Mouse (Mus musculus) lung, postnatal 25 days (tissue): Measurements from ENCODE around the gene Podxl2.

Source experiments
- DNase-seq: peaks from one replicate; pipeline ENCODE4 v3.0.0; 2022; ENCODE audit warnings: low spot score

The Podxl2 gene

DNA sequence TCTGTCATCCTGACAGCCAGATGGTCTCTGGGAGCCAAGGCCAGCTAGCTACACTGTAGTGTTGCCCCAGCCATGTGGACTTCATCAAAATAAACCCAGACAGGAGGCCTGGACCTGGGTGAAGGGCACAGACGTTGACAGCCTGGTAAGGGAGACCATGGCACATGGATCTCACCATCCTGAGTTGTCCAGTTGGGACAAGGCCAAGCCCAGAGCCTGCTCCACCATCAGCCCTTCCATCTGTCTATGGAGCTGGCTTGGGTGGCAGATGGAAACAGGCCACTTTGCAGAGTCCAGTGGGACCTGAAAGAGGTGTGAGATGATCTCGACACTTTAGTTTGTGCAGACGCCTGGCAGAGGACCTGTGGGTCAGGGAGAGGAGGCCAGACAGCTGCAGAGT lies 74.1 kb downstream of the Podxl2 start:
- DNase-seq = no peak

DNA sequence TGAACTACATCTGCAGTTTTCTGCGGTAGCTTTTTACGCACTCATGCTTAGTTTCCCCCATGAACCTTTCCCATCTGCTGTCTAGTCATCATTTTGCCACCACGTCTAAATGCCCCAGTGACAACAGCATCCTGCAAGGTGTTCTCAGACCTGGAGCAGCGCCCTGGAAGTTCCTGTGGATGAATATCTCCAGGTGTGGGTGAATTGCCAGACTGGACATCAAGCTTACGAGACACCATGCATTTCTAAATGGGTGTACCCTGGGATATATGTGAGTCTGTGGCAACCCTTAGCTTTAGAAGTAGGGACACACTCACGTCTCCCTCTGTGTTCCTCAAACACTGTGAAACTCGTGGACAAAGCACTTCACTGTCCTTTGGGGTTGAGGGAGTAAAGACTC lies 74.7 kb downstream of the Podxl2 start:
- no peak for DNase-seq

- no peak for DNase-seq
Observed at GRCm38 (mm10) chr6:88794561-88794971, 80.3 kb downstream of the Podxl2 start.

GRCm38 (mm10) chr6:88793872-88794271 lies 81.0 kb downstream of the Podxl2 start:
- no peak for DNase-seq

DNA sequence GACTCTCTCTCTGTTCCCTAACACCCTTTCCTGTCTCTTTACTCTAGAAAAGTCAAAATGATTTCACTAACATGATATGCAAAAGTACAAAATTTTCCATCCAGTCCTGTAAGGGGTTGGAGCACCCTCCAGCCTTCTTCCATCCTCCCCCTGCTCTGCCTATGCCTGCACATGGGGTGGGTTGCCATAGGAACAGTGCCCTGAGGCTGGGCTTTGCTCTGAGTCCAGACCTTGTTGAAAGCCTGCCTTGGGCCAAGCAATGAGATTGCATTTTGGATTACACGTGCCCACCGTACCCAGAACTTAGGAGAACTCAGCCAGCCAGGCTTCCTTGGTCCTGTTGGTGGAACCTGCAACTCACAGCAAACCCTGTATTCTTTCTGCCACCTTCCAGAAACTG lies 81.6 kb downstream of the Podxl2 start:
- DNase-seq = no peak
